ENCODE assay signal across 8 mouse cellular contexts in the genomic region with DNA sequence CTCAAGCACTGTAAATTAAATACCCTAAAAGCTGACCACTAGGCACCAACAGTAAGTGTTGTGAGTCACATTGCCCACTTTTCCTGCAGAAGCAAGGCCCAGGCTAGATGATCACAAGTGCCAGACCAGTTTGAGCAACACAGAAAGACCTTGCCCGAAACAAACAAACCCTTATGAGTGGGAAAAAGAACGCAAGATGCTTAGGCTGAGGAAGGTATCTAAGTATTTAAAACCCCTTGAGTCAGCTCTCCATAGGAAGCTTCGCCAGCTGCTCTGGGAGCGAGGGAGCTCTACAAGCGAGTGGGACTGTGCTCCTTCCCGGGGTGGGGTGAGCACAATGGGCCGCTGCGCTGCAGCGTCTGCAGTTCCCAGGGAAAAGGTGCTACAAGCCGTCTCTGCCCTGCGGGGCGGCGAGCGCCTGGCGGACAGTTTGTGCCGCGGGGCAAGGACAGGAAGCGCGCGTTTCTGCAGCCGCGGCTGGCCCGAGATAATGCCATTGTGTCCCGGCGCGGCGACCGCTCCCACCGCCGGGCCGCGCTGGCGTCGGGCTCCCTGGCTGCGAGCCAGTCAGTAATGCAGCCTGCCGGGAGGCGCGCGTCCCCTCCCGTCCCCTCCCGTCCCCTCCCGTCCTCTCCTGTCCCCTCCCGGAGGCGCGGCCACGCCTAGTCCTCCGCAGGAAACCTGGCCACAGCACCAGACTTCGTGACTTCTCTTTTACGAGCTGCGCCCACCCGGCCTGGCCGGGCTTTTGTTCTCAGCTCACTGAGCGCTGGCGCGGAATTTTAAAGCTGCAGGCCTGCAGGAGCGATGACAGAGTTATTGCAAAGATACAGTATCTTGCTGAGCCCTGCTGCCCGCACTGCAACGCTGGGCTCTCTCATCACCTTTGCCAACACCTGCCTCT.
DNase-seq lines count a peak whose midpoint lies in the region; ATAC-seq and TF ChIP-seq lines count a peak whose summit lies in the region.

No protein-coding gene starts in this region.

- WGBS in forebrain, embryonic 16.5 days, result under 1% methylated on average over 51 of the region's 58 CpGs
- WGBS in large intestine, adult 2 months, result 1% methylated on average over 56 of the region's 58 CpGs
- WGBS in liver, embryonic 16.5 days (ENCODE audit: insufficient replicate concordance), result 1% methylated on average over 47 of the region's 58 CpGs
- under 1% methylated on average over 49 of the region's 58 CpGs for WGBS in neural tube, embryonic 15.5 days

- intact Hi-C loops in heart, postnatal 14 days (cut with DNase I), result loop anchor here (10.0 kb wide), 1 partner anchor 83 kb away; no protein-coding TSS in a partner anchor

- H3K36me3 ChIP-seq in E14TG2a.4 (ENCODE audit: insufficient read depth, low read length), result no peaks in the 10 kb centered on the region
- no peaks in the 10 kb centered on the region for H3K36me3 ChIP-seq in forebrain, embryonic 16.5 days (ENCODE audit: control insufficient read depth, insufficient read depth)
- H3K36me3 ChIP-seq in liver, embryonic 16.5 days (ENCODE audit: control insufficient read depth, insufficient read depth), result no peaks in the 10 kb centered on the region
- no peaks in the 10 kb centered on the region for H3K36me3 ChIP-seq in neural tube, embryonic 15.5 days

- H3K9me3 ChIP-seq in E14TG2a.4 (ENCODE audit: low read length), result peaks cover 11% of the 10 kb centered on the region
- no peaks in the 10 kb centered on the region for H3K9me3 ChIP-seq in forebrain, embryonic 16.5 days (ENCODE audit: control insufficient read depth, low read length)
- no peaks in the 10 kb centered on the region for H3K9me3 ChIP-seq in liver, embryonic 16.5 days (replicated peaks; ENCODE audit: control insufficient read depth, low read length)
- no peaks in the 10 kb centered on the region for H3K9me3 ChIP-seq in neural tube, embryonic 15.5 days (replicated peaks)

- H3K9ac ChIP-seq in forebrain, embryonic 16.5 days (replicated peaks; ENCODE audit: low read depth, low read length), result peak overlapping the region; percentile 94
- H3K9ac ChIP-seq in liver, embryonic 16.5 days (ENCODE audit: low read depth, low read length), result no peak overlapping the region
- peak overlapping the region; percentile 81 for H3K9ac ChIP-seq in neural tube, embryonic 15.5 days (replicated peaks)

- ATAC-seq in forebrain, embryonic 16.5 days, result peak; percentile 94
- peak; percentile 80 for ATAC-seq in liver, embryonic 16.5 days (ENCODE audit: low read depth)
- peak; percentile 95 for ATAC-seq in neural tube, embryonic 15.5 days (ENCODE audit: low FRiP score)

- no peak for TF ChIP-seq CTCF in E14TG2a.4 (conservative IDR thresholded peaks at IDR 0.05; ENCODE audit: low read length)

- H3K27ac ChIP-seq in forebrain, embryonic 16.5 days (ENCODE audit: low read length), result peak overlapping the region; percentile 82
- no peak overlapping the region for H3K27ac ChIP-seq in liver, embryonic 16.5 days (ENCODE audit: low read length)
- H3K27ac ChIP-seq in neural tube, embryonic 15.5 days (replicated peaks), result peak overlapping the region; percentile 89

- peak overlapping the region; percentile 55 for H3K4me2 ChIP-seq in forebrain, embryonic 16.5 days (ENCODE audit: low read length)
- H3K4me2 ChIP-seq in liver, embryonic 16.5 days (ENCODE audit: low read depth, low read length), result peak overlapping the region; percentile 64
- peak overlapping the region; percentile 89 for H3K4me2 ChIP-seq in neural tube, embryonic 15.5 days

- H3K27me3 ChIP-seq in E14TG2a.4 (ENCODE audit: insufficient read depth, low read length), result peaks cover 28% of the 10 kb centered on the region
- H3K27me3 ChIP-seq in forebrain, embryonic 16.5 days (replicated peaks; ENCODE audit: control insufficient read depth, insufficient read depth, low read length), result no peaks in the 10 kb centered on the region
- peaks cover 8% of the 10 kb centered on the region; the same call in 1 of the 2 replicates for H3K27me3 ChIP-seq in liver, embryonic 16.5 days (ENCODE audit: control insufficient read depth, insufficient read depth, low read depth, low read length)
- H3K27me3 ChIP-seq in neural tube, embryonic 15.5 days (replicated peaks), result 0 out of 2 replicates have a peak, but pooled peaks cover 3% of the 10 kb centered on the region

- peak; percentile 27 for DNase-seq in cerebellum, adult 11 months
- DNase-seq in heart, postnatal 14 days, result peak; percentile 81 to 90
- peak; percentile 37 for DNase-seq in large intestine, adult 2 months (ENCODE audit: low read depth, low spot score)
- peak; percentile 81 for DNase-seq in yolk sac, embryonic 10.5 days (ENCODE audit: low spot score)

- no peaks in the 10 kb centered on the region; the same call in 1 of the 2 replicates for H3K4me1 ChIP-seq in E14TG2a.4 (replicated peaks; ENCODE audit: low read depth, low read length)
- H3K4me1 ChIP-seq in forebrain, embryonic 16.5 days (replicated peaks; ENCODE audit: control insufficient read depth, insufficient read depth, low read length), result peaks cover 3% of the 10 kb centered on the region; the same call in 1 of the 2 replicates
- H3K4me1 ChIP-seq in liver, embryonic 16.5 days (ENCODE audit: control insufficient read depth, low read depth, low read length), result no peaks in the 10 kb centered on the region
- H3K4me1 ChIP-seq in neural tube, embryonic 15.5 days, result peaks cover 4% of the 10 kb centered on the region

- H3K4me3 ChIP-seq in E14TG2a.4 (replicated peaks; ENCODE audit: low read length), result peak overlapping the region; percentile 82
- peak overlapping the region; percentile 62 for H3K4me3 ChIP-seq in forebrain, embryonic 16.5 days (replicated peaks; ENCODE audit: low read length)
- peak overlapping the region; percentile 52 for H3K4me3 ChIP-seq in liver, embryonic 16.5 days (ENCODE audit: low read depth, low read length)
- H3K4me3 ChIP-seq in neural tube, embryonic 15.5 days (replicated peaks), result peak overlapping the region; percentile 64

Comparison
In these comparisons a context has a peak if more than half of its experiments do, and no peak if none do; other contexts are left out.
1. DNase-seq: peak in every context shown above with its lines; median percentile 86 in heart, postnatal 14 days; 81 in yolk sac, embryonic 10.5 days; 37 in large intestine, adult 2 months; 27 in cerebellum, adult 11 months.